Mouse (Mus musculus) megakaryocyte, embryonic 14.5 days (primary cell): ENCODE data around the gene Rasgef1b.

ENCODE experiments used
- FLI1 ChIP-seq: IDR thresholded peaks from 2 replicates; pipeline ENCODE4 v1.6.1; 2012; ENCODE audit warnings: low read length, inconsistent platforms, mixed read lengths
- GATA1 ChIP-seq: IDR thresholded peaks from 3 replicates; pipeline ENCODE4 v1.6.1; 2012; ENCODE audit warnings: mixed read lengths, low read length, inconsistent platforms, borderline replicate concordance

- TF ChIP-seq GATA1: no peak
- no peak for TF ChIP-seq FLI1
Observed at GRCm38 (mm10) chr5:99515764-99516163, 213.1 kb downstream of the Rasgef1b start.
